Mouse (Mus musculus): ENCODE results near the gene 1700037H04Rik. TPM values are rescaled to one million over a fixed set of nuclear protein-coding genes. Genes with fewer than 3 reads are reported as not detected.
A peak's percentile ranks its signal among the peaks of the same experiment; 100 is the strongest.

Gene 1700037H04Rik
- polyA plus RNA-seq, 1 experiment from 2014 or later: 61.5 TPM

GRCm38 (mm10) chr2:131190344-131191004 lies 30.6 kb upstream of the 1700037H04Rik start:
- Histone ChIP-seq H3K36me3 (peaks cover 34% of the 10 kb centered on the region), H3K4me1 (peaks cover 40% of the 10 kb centered on the region), H3K9ac (no peak overlapping the region), H3K4me2 (no peak overlapping the region), H3K27me3 (no peaks in the 10 kb centered on the region), H3K27ac (0 out of 2 replicates have a peak overlapping the region, but pooled peaks have one; percentile 3), H3K9me3 (no peaks in the 10 kb centered on the region), H3K4me3 (no peak overlapping the region)
- no peak for ATAC-seq (ENCODE audit: borderline replicate concordance, extremely low read depth, low FRiP score, low TSS enrichment)
- 35% methylated on average over 10 of the region's 10 CpGs for WGBS

DNA sequence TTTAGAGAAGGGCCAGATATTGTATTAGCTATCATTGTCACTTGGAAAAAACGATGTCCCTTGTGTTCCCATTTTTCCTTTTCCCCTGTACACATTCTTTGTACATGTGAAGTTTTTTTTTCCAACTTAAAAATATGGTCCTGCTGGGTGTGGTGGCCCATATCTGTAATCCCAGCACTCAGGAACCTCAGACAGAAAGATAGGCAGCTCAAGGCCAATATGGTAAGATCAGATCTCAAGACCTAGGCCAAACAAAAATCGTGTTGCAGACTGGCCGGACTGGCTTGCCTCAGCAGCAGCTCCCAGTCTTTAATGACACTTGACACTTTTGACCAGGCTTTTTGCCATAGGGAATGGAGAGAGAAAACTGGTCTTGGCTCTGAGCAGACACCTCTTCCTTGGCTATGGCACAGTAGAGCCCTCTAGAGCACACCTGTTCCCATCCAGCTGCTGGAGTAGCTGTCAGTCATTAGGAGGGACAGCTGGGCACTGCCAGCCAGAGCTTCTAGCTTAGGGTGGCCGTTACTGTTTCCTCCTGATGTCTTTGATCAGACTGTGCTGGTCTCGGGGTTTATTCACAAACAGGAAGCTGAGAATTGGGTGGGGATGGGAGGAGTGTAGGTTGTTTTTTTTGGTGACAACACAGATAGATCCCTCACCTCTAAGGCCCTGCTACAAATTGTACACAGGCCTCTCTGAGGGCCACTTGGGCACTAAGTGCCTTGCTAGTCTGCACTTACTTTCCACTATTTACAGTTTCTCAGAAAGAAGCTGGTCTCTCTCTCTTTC lies 29.8 kb upstream of the 1700037H04Rik start:
- H3K36me3 ChIP-seq: peaks cover 32% of the 10 kb centered on the region
- H3K27ac ChIP-seq: peak overlapping the region; percentile 17; the same call in 1 of the 2 replicates
- no peak for ATAC-seq (ENCODE audit: borderline replicate concordance, extremely low read depth, low FRiP score, low TSS enrichment)
- no peak overlapping the region for H3K9ac ChIP-seq
- H3K27me3 ChIP-seq: no peaks in the 10 kb centered on the region
- no peak overlapping the region for H3K4me2 ChIP-seq
- H3K9me3 ChIP-seq: no peaks in the 10 kb centered on the region
- no peak overlapping the region for H3K4me3 ChIP-seq
- peaks cover 40% of the 10 kb centered on the region for H3K4me1 ChIP-seq
- WGBS: 41% methylated on average over 5 of the region's 5 CpGs

GRCm38 (mm10) chr2:131188311-131188710 lies 28.4 kb upstream of the 1700037H04Rik start:
- Histone ChIP-seq H3K27ac (no peak overlapping the region), H3K4me3 (peak overlapping the region; percentile 62; the same call in 1 of the 2 replicates), H3K27me3 (no peaks in the 10 kb centered on the region), H3K9ac (no peak overlapping the region), H3K4me2 (peak overlapping the region; percentile 77; the same call in 1 of the 2 replicates), H3K36me3 (peaks cover 18% of the 10 kb centered on the region), H3K4me1 (peaks cover 40% of the 10 kb centered on the region), H3K9me3 (no peaks in the 10 kb centered on the region)
- 91% methylated on average over 5 of the region's 5 CpGs for WGBS
- no peak for ATAC-seq (ENCODE audit: borderline replicate concordance, extremely low read depth, low FRiP score, low TSS enrichment)

DNA sequence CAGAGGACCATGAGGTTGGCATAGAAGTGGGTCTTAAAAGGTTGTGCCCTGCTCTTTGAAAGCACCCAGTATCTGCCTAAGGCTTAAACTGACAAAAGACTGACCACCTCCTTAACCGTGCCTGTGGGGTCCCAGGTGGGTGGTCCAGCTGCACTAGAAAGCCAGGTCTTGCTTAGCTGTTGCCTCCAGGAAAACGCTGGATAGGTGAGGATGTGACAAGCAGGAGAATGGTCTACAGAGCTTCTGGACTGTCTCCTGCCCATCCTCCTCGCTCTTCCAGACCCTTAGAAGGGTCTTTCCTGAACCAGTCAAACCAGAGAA lies 27.7 kb upstream of the 1700037H04Rik start:
- Histone ChIP-seq H3K36me3 (peaks cover 12% of the 10 kb centered on the region), H3K27ac (no peak overlapping the region), H3K9ac (peak overlapping the region; percentile 62), H3K4me2 (peak overlapping the region; percentile 77), H3K4me1 (peaks cover 40% of the 10 kb centered on the region), H3K27me3 (no peaks in the 10 kb centered on the region), H3K4me3 (peak overlapping the region; percentile 62), H3K9me3 (no peaks in the 10 kb centered on the region)
- WGBS: 26% methylated on average over 3 of the region's 3 CpGs
- ATAC-seq (ENCODE audit: borderline replicate concordance, extremely low read depth, low FRiP score, low TSS enrichment): no peak

DNA sequence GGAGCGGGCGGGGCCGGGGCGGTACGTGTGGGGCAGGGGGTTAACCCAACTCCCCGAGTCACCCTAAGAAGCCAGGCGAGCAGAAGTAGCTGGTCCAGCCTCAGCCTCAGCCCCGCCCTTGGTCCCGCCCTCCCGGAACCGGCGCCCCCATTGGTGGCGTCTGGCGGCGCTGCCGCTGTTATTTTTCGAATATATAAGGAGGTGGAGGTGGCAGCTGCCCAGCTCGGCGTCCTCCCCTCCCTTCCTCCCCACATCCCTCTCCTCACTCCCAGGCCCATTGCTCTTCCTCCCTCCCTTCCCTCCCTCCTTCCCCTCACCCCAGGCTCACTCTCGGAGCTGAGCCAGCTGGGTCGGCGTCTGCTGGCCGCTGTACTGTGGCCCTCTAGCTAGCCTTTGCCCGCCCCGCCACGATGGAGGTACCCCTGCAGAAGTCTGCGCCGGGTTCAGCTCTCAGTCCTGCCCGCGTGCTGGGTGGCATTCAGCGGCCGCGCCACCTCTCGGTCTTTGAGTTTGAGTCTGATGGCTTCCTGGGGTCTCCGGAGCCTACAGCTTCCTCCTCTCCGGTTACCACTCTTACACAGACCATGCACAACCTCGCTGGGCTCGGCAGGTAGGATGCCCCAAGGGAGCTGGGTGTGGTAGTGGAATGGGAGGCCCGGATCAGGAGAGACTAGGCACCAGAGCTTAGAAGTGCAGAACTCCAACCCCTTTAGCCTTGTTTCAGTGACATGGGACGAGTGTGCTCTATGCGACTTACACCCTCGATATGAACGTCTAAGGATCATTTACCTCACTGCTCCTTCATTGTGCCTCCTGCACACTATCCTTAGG lies 27.1 kb upstream of the 1700037H04Rik start, which contains the start of the genes Cdc25b and Spef1:
Gene Cdc25b (plus strand): TSS at position 179 of the 831 bp plus-strand sequence.
Gene Spef1 (minus strand): TSS at position 512 of the 831 bp plus-strand sequence.
- peaks cover 40% of the 10 kb centered on the region for H3K4me1 ChIP-seq
- H3K9me3 ChIP-seq: no peaks in the 10 kb centered on the region
- no peaks in the 10 kb centered on the region for H3K27me3 ChIP-seq
- peaks cover 8% of the 10 kb centered on the region; the same call in 1 of the 2 replicates for H3K36me3 ChIP-seq
- WGBS: under 1% methylated on average over 43 of the region's 43 CpGs
- peak; percentile 95 for ATAC-seq (ENCODE audit: borderline replicate concordance, extremely low read depth, low FRiP score, low TSS enrichment)
- peak within 1 kb of the TSS; percentile 66 for H3K27ac ChIP-seq
- H3K4me2 ChIP-seq: peak within 1 kb of the TSS; percentile 77
- peak within 1 kb of the TSS; percentile 62 for H3K4me3 ChIP-seq
- peak within 1 kb of the TSS; percentile 62 for H3K9ac ChIP-seq

- Histone ChIP-seq H3K27ac (peak overlapping the region; percentile 30; the same call in 1 of the 2 replicates), H3K36me3 (peaks cover 1% of the 10 kb centered on the region; the same call in 1 of the 2 replicates), H3K4me2 (peak overlapping the region; percentile 77), H3K4me3 (peak overlapping the region; percentile 62), H3K4me1 (peaks cover 40% of the 10 kb centered on the region), H3K9ac (peak overlapping the region; percentile 62), H3K9me3 (no peaks in the 10 kb centered on the region), H3K27me3 (no peaks in the 10 kb centered on the region)
- no peak for ATAC-seq (ENCODE audit: borderline replicate concordance, extremely low read depth, low FRiP score, low TSS enrichment)
- under 1% methylated on average over 14 of the region's 14 CpGs for WGBS
Observed at GRCm38 (mm10) chr2:131186343-131186742, 26.5 kb upstream of the 1700037H04Rik start.

- no peaks in the 10 kb centered on the region for H3K27me3 ChIP-seq
- 0 out of 2 replicates have a peak, but pooled peaks cover 4% of the 10 kb centered on the region for H3K36me3 ChIP-seq
- peak within 1 kb of the TSS; percentile 88 for H3K9ac ChIP-seq
- H3K27ac ChIP-seq: peak within 1 kb of the TSS; percentile 93
- H3K4me2 ChIP-seq: peak within 1 kb of the TSS; percentile 91
- WGBS: 5% methylated on average over 25 of the region's 57 CpGs
- ATAC-seq (ENCODE audit: borderline replicate concordance, extremely low read depth, low FRiP score, low TSS enrichment): peak; percentile 87
- H3K4me1 ChIP-seq: peaks cover 40% of the 10 kb centered on the region
- H3K4me3 ChIP-seq: peak within 1 kb of the TSS; percentile 77
- H3K9me3 ChIP-seq: no peaks in the 10 kb centered on the region
Observed at GRCm38 (mm10) chr2:131179990-131180587, 20.2 kb upstream of the 1700037H04Rik start, which contains the start of gene Cenpb. Cenpb (minus strand) TSS chr2:131180067.

GRCm38 (mm10) chr2:131179246-131179886 lies 19.5 kb upstream of the 1700037H04Rik start:
- WGBS: under 1% methylated on average over 63 of the region's 67 CpGs
- ATAC-seq (ENCODE audit: borderline replicate concordance, extremely low read depth, low FRiP score, low TSS enrichment): peak; percentile 21; the same call in 1 of the 2 replicates

GRCm38 (mm10) chr2:131178828-131179245 lies 19.0 kb upstream of the 1700037H04Rik start:
- peak overlapping the region; percentile 93 for H3K27ac ChIP-seq
- H3K4me2 ChIP-seq: peak overlapping the region; percentile 91
- peak overlapping the region; percentile 77 for H3K4me3 ChIP-seq
- ATAC-seq (ENCODE audit: borderline replicate concordance, extremely low read depth, low FRiP score, low TSS enrichment): no peak
- H3K27me3 ChIP-seq: no peaks in the 10 kb centered on the region
- H3K4me1 ChIP-seq: peaks cover 46% of the 10 kb centered on the region
- H3K36me3 ChIP-seq: 0 out of 2 replicates have a peak, but pooled peaks cover 4% of the 10 kb centered on the region
- H3K9me3 ChIP-seq: no peaks in the 10 kb centered on the region
- peak overlapping the region; percentile 88 for H3K9ac ChIP-seq
- 27% methylated on average over 26 of the region's 26 CpGs for WGBS

More at GRCm38 (mm10) chr2:131179246-131179886, 19.5 kb upstream of the 1700037H04Rik start:
- peaks cover 42% of the 10 kb centered on the region for H3K4me1 ChIP-seq
- peak overlapping the region; percentile 93 for H3K27ac ChIP-seq
- 0 out of 2 replicates have a peak, but pooled peaks cover 4% of the 10 kb centered on the region for H3K36me3 ChIP-seq
- H3K4me2 ChIP-seq: peak overlapping the region; percentile 91
- H3K9ac ChIP-seq: peak overlapping the region; percentile 88
- H3K27me3 ChIP-seq: no peaks in the 10 kb centered on the region
- H3K9me3 ChIP-seq: no peaks in the 10 kb centered on the region
- peak overlapping the region; percentile 77 for H3K4me3 ChIP-seq

GRCm38 (mm10) chr2:131177932-131178331 lies 18.1 kb upstream of the 1700037H04Rik start:
- H3K9ac ChIP-seq: 0 out of 2 replicates have a peak overlapping the region, but pooled peaks have one; percentile 27
- H3K4me2 ChIP-seq: peak overlapping the region; percentile 91
- no peaks in the 10 kb centered on the region for H3K9me3 ChIP-seq
- ATAC-seq (ENCODE audit: borderline replicate concordance, extremely low read depth, low FRiP score, low TSS enrichment): no peak
- H3K27ac ChIP-seq: peak overlapping the region; percentile 60; the same call in 1 of the 2 replicates
- H3K4me1 ChIP-seq: peaks cover 46% of the 10 kb centered on the region
- H3K27me3 ChIP-seq: 0 out of 2 replicates have a peak, but pooled peaks cover 6% of the 10 kb centered on the region
- WGBS: 80% methylated on average over 9 of the region's 9 CpGs
- 0 out of 2 replicates have a peak, but pooled peaks cover 4% of the 10 kb centered on the region for H3K36me3 ChIP-seq
- peak overlapping the region; percentile 77 for H3K4me3 ChIP-seq
